Mouse (Mus musculus) lung, postnatal 4 days (tissue): Measurements from ENCODE around the gene Bfsp2.

Experiments
- DNase-seq, 2 experiments: peaks; one replicate each; pipeline ENCODE4 v3.0.0; 2021

Bfsp2 gene

GRCm38 (mm10) chr9:103426425-103426824, 53.8 kb downstream of the Bfsp2 start:
- no peak for DNase-seq

GRCm38 (mm10) chr9:103424869-103425268, 55.4 kb downstream of the Bfsp2 start:
- no peak for DNase-seq

DNA sequence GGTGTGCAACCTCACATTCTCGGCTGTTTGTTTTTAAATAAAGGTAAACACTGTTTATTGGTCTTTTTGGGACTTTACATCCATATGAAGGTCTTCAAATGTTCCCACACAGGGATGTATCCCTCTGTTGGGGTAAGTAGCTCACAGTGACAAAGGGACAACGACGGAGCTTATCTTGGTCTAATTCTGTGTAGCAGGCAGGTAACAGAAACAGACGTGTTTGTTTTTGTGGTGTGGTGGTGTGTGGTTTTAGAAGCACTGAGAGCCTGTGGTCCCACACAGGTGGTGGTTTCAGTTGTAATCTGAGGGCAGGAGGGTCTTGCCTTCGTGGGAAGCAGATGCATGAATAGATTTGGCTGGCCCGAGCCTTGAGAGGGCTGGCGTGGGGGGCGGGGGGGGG, 56.3 kb downstream of the Bfsp2 start:
- DNase-seq: no peak

GRCm38 (mm10) chr9:103423384-103423783, 56.8 kb downstream of the Bfsp2 start:
- no peak for DNase-seq

DNA sequence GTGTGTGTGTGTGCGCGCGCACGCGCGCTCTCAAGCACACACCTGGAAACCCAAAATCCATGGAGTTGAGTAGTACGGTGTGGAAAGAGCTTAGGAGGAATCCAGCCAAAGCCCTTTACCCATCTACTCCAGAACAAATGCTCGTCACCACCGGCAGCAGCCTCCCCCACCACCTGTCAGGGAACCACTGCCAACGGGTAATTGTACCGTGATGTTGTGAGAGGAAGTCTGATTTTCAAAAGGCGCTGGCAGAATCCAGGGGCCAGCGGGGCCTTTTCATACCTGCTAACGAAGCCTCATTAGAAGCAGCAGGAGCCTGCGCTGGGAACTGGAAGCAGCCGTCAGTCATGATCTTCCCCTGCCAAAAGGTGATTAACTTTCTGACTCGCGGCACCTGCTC, 57.4 kb downstream of the Bfsp2 start:
- DNase-seq: no peak

GRCm38 (mm10) chr9:103420844-103421243, 59.4 kb downstream of the Bfsp2 start:
- DNase-seq: no peak

GRCm38 (mm10) chr9:103418786-103419185, 61.4 kb downstream of the Bfsp2 start:
- DNase-seq: no peak

DNA sequence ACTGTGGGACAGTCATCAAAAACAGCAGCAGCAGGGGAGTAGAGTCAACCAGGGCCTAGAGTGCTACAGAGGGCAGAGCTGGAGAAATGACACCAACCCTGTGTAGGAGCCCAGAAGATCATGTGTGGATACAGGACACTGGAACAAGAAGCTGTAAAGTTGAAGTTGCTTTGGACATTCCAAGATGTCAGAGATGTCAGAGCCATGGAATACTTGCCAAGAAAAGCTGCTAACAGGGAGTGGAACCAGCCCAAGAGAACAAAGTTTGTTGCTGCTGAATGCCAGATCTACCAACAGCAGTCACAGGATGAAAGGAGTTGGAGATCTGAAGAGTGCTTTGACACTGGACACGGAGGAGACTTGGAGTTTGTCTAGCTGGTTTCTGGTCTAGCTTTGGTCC, 62.0 kb downstream of the Bfsp2 start:
- peak in 1 of 2 experiments; percentile 8 for DNase-seq

DNA sequence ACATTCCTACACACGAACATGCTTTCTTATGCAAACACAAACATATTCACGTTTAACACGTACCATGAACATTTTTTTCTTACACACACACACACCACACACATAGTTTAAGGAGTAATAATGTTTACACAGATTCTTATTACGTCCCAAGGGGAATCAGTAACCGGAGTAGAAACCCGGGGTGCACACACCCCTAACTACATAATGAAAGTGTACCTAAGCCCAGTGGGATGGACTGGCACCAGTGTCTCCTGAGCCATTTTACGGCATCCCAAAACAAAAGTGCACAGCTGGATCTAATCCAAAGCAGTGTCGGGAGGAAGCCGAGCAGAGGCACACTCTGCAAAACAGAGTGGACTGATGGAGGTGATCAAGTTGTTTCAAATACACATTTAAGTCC, 66.8 kb downstream of the Bfsp2 start:
- no peak for DNase-seq

DNA sequence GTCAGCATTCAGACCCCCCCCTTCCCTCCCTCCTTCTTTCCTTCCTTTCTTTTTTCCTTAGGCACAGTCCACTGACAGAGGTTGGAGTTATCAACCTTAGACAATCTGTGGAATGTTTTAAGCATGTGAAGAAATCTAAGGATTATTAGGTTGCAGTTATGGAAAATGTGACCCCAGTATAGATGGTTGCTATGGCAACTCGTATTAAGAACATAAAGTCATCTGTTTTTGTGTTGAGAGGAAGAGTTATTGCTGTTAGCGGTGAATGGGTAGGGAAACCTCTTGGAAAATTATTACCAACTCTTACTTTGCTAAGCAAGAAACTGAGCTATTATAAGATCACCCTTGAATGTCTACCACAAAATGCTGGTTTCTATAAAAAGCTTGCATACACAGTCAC, 71.1 kb downstream of the Bfsp2 start:
- no peak for DNase-seq

- no peak for DNase-seq
These were observed 72.0 kb downstream of the Bfsp2 start for GRCm38 (mm10) chr9:103408136-103408777.

GRCm38 (mm10) chr9:103403331-103403973, 76.8 kb downstream of the Bfsp2 start:
- no peak for DNase-seq

DNA sequence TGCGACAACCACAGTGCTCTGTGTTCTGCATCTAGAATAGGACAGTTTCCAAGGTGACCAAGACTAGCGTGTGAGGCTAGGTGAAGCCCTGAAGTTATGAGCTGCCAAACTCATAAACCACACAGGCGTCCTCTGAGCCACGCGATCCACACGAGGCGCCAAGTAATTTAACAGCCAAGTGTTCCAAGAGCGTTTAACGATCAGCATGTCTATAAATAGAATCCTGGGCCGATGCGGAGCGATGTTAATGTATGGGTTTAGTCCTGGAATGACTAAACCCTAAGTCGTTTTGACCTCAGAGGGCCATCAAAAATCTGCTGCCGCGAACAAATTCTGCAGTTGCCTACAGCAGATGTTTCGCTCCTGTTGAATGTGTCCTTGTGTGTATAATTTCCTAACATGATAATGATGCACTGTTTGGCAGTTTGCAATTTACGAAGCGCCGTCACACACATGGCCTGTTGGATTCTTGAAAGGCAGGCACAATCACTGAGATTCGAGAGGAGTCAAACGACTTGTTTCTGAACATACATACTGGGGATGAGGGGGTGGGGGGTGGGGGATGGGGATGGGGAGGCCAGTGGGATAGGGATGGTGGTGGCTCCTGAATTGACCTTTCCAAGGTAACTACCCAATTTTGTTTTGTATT, 81.6 kb downstream of the Bfsp2 start:
- DNase-seq: no peak

- DNase-seq: no peak
These were observed 87.0 kb downstream of the Bfsp2 start for GRCm38 (mm10) chr9:103393256-103393655.

DNA sequence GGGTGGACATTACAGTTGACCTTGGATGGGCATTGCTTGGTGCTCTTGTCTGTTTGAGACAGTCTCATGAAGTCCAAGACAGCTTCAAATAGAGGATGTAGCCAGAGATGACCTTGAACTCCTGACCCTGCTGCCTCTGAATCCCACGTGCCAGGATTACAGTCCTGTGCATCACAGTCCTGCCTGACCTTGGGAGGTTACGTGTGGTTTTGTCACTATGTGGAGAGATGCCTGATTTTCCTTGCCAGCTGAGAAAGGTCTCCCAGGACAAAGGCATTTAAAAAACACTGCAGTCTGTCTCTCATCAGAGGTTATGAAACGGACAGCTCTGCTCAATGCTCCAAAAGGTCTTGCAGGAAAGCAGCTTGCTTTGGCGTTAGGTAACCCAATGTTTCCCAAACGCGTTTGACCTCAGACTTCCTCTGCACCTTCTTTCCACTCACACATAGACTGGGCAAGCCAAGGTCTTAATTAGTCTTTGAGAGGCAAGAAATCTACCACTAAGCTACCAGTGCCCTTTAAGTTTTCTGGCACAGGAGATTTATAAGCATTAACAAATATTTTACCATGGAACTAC, 88.3 kb downstream of the Bfsp2 start:
- no peak for DNase-seq

GRCm38 (mm10) chr9:103389261-103389660, 91.0 kb downstream of the Bfsp2 start:
- DNase-seq: peak in 1 of 2 experiments; percentile 33

DNA sequence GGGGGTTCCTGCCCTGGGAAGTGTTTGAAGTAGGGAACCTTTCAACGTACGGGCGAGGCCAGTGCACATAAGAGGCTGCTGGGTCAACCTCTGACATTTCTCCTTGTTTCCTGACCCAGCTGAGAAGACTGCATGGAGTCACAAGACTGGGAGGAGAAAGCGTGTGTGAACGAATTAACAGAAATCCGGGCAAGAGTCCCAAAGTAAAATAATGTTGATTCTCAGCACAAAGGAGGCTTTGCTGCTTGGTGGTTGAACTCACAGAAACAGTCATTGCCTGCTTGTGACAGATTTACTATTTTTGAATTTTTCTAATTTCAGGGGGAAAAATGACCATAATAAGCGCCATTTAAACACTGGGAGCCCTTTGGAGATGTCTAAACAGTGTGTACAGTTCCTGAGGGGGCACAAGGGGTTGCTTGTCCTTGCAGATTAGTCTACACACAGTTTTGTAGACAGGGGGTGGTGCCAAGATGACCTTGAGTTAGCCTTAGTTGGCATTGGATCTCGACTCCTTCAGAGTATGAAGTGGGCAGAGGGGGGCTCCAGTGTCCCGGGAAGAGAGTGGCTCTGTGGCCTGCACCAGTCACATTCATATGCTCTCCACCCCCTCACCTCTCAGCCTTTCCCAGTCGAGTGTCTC, 93.1 kb downstream of the Bfsp2 start:
- DNase-seq: no peak

DNA sequence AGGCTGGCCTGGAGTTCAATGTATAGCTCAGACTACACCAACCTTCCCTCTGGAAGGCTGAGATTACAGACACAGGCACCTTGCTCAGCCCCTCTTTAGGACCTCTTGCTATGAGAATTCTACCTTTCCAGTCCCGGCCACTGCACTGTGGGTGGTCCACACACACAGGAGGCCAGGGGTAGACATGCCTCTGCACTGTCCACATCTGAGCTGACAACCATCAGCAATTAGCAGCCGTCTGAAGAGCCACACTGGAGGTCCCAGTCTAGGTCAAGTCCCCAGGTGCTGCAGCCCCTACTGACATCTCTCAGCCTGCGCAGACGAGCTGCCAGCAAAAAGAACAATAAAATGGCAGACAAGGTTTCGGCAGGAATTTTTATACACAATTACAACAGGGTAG, 93.6 kb downstream of the Bfsp2 start:
- DNase-seq: no peak

GRCm38 (mm10) chr9:103385600-103385999, 94.6 kb downstream of the Bfsp2 start:
- no peak for DNase-seq

- DNase-seq: no peak
These were observed 96.0 kb downstream of the Bfsp2 start for GRCm38 (mm10) chr9:103384141-103384796.

GRCm38 (mm10) chr9:103383576-103383975, 96.6 kb downstream of the Bfsp2 start:
- no peak for DNase-seq

DNA sequence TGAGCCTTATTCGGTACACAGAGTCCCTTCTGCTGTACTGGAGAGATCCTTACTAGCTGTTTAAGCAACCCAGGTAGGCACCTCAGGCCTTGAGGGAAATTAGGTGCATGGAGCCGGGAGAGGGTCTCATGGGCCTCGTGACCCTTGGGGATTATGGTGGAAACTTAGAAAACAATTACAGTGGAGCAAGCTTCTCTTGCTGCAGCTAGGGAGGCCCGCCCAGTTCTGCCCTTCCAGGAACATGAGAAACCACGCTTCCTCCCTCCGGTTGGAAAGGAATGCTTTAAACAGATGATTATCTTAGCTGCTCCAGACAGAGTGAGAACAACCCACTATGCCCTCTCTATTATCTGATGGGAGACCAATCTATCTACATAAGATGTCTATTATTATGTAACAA, 97.2 kb downstream of the Bfsp2 start:
- DNase-seq: no peak

GRCm38 (mm10) chr9:103380566-103380965, 99.7 kb downstream of the Bfsp2 start:
- no peak for DNase-seq
